Mouse (Mus musculus): ENCODE results near the gene Retn.
A peak's percentile ranks its signal among the peaks of the same experiment; 100 is the strongest.

The Retn gene

DNA sequence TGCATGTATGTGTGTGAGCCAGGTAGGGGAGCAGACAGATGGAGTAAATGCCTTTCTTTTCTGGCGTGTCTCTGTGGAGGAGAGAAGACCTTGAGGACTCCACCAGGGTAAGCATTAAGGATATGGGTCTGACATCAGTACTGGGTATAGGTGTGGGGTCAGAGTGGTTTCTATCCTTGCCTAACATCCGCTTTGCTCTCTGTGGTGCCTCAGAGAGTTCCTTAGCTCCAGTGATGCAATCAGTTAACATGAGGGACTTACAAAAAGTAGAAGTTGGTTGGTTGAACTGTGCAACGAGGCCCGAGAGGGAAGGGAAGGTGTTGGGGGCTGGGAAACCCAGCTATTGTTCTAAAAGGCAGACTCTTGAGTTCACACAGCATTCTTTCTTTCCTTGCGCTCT is 8.8 kb downstream of the Retn start:
- no peak for DNase-seq (ENCODE audit: low read depth)

DNA sequence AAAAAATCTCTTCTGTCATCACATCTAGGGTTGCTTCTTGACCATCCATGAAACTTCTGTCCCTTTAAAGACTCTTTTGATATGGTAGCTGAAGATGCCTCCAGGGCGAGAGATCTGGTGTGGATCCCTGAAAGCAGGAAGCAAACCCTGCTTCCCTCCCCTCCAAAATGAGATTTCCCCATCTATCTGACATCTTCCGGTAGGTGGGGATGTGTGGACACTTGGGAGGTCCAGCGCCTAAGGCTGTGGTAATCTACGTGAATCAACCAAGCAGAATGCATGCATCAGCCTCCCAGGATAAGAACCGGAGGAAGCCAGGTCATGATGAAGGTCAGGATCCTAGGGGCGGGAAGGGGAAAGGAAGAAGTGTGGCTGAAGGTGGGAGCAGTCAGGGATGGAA is 9.9 kb downstream of the Retn start, which contains the start of gene Mcemp1:
Mcemp1 (plus strand) TSS at position 248 of the 400 bp plus-strand sequence.
- no peak for DNase-seq (ENCODE audit: low read depth)

DNA sequence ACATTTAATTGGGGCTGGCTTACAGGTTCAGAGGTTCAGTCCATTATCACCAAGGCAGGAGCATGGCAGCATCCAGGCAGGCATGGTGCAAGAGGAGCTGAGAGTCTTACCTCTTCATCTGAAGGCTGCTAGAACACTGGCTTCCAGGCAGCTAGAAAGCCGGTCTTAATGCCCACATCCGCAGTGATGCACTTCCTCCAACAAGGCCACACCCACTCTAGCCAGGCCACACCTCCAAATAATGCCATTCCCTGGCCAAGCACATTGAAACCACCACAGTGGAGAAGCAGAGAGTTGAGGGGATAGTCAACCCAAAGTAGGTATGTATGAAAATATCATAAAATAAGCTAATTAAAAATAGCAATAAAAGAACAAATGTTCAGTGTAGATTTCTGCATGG is 14.8 kb downstream of the Retn start:
- DNase-seq (ENCODE audit: low read depth): no peak

DNA sequence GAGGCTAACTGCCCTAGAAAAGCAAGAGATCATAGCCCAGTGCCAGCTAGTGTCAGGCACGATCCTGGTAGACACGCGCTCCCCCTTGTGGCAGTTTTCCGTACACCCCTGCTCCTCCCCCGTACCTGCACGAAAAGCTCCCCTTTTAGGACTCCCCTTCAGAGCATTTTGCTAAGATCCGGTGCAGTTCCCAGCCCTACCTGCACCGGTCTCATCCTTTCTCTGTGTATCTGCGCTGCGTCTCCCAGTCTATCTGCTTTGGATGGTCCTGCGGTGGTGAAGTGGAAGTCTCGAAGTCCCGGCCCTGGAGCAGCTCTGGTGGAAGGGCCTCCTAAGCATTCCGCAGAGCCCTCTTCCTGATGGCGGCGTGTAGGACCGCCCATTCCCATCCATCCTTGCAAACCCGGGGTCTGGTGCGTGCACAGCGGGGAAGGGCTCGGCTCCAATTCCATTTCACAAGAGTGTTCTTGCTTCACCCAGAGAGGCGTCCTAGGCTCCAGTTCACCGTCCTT is 16.5 kb downstream of the Retn start, which contains the start of gene Fcor:
Fcor (minus strand) TSS at position 383 of the 512 bp plus-strand sequence.
- DNase-seq (ENCODE audit: low read depth): peak; percentile 61

DNA sequence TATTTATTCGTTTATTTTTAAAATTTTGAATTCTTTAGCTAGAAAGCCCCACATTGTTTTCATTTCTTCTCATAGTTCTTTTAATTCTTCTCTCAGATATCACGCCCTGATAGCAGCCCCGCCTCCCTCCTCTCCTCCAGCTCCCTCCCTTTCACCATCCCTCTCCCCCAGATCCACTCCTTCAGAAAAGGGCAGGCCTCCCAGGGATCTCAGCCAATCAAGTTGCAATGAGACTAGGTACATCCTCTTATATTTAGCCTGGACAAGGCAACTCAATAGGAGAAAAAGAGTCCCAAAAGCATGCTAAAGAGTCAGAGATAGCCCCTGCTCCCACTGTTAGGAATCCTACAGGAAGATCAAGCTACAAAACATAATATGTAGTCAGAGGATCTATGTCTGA is 19.1 kb downstream of the Retn start:
- DNase-seq (ENCODE audit: low read depth): no peak

DNA sequence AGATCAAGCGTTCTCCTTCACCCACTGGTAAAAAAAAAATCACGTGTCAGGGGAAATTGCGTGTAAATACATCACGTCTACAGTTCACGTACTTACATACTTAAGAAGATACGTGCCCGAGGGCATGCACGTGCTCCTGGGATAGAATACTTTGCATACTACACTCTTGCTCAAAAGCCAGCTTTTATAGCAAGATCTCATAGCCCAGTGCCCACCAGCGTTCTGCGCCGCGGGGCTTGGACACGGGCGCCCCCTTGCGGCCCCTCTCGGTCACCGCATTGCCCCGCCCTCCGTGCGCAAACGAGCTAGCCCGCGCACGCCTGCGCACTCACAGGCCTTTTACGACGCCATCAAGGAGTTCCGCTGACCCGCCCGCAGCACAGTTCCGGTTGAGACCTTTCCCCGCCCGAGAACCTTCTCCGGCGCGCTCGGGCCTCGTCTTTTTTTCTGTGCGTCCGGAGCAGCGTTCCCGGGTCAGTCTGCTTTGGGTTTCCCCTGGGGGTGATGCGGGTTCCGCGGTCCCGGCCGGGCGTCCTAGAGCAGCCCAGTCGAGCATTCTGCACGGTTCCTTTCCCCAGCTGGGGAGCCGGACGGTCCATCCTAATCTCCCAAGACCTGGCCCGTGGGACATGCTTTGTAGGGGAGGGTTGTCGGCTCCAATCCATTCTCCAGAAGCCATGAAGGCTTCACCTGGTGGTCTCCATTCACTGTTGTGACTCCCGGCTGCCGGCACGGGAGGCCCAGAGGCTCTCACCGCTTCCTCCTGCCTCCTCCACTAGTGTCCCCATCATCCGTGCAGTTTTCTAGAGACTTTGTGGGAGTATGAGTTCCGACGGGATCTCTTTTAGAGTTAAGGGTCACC is 20.8 kb downstream of the Retn start, which contains the start of gene Trappc5:
Trappc5 (plus strand) TSS at position 169 of the 862 bp plus-strand sequence.
- DNase-seq (ENCODE audit: low read depth): peak; percentile 83

DNA sequence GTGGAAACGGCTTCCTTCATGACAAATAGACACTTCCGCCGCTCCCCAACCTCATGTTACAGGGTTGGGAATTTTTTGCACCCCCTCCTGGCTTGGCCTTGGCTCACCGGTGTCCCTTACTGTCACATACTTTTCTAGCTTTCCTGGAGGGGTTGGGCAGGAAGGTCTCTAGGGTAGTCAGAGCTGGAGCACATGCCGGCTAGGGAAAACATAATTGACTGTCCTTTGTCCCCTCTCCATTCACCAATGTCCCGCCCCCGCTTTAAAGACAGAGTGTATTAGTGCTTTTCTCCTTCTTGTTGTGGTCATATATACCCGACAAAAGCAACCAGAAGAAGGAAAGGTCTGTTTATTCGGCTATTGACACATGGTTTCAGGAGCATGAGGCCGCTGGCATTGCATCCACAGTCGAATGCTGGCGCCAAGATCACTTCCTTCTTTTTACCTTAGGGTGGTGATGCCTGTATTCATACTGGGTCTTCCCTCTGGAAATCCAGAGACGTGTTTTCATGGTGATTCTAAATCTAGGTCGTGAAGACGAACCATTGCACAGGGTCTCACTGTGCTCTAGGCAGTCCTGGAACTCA is 21.5 kb downstream of the Retn start:
- no peak for DNase-seq (ENCODE audit: low read depth)

DNA sequence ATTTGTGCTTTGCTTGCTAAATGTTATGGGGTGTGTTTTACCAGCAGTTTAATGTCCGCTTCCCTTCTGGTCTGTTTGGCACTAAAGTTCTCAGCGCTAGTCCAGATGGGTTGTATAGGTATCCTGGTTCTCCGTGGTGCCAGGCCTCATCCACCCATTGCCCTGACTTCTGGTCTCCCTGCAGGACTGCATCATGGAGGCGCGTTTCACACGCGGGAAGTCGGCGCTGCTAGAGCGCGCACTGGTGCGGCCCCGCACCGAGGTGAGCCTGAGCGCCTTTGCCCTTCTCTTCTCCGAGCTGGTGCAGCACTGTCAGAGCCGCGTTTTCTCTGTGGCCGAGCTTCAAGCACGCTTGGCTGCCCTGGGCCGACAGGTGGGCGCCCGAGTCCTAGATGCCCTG is 23.3 kb downstream of the Retn start:
- DNase-seq (ENCODE audit: low read depth): no peak

DNA sequence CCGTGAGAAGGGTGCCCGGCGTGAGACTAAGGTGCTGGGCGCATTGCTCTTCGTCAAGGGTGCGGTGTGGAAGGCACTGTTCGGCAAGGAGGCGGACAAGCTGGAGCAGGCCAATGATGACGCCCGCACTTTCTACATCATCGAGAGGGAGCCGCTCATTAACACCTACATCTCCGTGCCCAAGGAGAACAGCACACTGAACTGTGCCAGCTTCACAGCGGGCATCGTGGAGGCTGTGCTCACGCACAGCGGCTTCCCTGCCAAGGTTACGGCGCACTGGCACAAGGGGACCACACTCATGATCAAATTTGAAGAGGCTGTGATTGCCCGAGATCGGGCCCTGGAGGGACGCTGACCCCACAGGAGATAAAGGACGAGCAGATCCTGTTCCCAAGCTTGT is 23.7 kb downstream of the Retn start:
- no peak for DNase-seq (ENCODE audit: low read depth)

DNA sequence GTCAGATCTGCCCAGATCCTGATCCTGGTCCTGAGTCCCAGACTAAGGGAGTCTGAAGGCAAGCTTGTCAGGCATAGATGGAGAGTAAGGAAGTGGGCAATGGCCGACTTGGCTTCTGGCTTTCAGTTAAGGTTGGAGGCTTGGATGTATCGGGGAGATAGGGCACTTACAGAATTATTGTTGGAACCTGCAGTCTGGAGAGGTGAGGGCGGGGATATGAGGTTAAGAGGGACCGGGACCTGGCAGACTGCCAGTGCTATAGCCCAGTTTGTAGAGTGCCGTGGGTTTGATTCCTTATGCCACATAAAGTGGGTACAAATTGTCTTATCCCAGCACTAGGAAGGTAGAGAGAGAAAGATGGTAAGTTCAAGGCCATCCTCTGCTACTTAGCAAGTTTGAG is 24.1 kb downstream of the Retn start:
- DNase-seq (ENCODE audit: low read depth): no peak

DNA sequence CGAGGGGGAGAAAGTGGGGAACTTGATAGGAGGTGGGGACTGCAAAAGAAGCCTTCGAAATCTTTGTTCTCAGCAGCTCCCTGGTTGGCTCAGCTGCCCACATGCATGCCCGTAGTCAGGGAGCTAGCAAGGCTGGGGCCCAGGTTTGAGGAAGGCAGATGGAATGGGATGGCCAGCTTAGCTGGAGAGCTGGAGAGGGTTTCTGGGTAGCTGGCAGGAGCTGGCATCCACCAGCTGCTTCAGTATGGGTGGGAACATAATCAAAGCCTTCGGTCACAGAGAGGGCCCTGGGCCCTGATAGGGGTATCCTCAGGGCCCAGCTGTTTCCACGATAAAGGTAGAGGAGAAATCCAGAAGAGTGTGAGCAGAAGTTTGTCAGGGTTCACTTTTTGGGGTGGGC is 26.9 kb downstream of the Retn start:
- DNase-seq (ENCODE audit: low read depth): no peak

DNA sequence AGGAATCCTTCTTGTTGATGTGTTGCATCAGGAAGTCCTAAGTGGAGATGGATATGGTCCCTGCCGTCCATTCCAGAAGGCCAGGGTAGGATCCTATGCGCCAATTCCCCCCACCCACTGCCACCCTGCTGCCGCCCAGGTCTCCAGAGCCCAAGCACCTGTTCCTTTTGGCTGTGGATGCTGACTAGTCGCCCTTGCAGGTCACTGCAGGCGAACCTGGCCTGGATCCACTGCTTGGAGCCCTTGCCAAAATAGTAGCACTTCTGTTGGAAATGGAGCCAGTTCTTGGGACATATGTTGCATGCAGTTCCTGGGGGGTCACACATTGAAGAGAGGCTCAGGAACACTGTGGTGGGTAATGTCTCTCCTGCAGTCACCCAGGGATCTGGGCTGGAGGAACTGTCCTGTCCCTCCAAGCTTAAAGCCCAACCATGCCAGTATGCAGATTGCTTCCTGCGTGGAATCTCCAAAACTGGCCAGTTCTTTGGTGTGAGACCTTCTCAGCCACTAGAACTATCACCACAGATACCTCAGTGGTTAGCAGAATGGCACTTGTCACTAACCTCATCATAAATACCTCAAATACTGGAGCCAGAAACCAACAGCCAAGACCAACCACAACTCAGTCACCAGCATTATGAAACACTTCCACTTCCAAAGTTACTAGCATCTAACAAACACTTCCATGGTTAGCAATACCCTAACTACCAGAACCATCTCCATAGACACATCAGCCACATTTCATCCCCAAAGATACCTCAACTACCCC is 28.0 kb downstream of the Retn start:
- no peak for DNase-seq (ENCODE audit: low read depth)

DNA sequence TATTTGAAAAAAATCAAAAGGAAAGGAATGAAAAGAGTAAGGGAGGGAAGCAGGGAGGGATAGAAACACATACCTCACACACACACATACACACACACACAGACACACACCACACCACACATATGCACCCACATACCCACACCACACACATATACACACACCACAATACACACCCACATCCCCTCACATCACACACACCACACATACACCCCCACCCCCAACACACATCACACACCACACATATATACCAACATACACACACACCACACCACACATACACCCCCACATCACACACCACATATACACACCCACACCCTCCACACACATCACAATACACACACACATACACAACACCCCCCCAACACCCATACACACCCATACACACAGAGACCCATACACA is 29.0 kb downstream of the Retn start:
- no peak for DNase-seq (ENCODE audit: low read depth)

DNA sequence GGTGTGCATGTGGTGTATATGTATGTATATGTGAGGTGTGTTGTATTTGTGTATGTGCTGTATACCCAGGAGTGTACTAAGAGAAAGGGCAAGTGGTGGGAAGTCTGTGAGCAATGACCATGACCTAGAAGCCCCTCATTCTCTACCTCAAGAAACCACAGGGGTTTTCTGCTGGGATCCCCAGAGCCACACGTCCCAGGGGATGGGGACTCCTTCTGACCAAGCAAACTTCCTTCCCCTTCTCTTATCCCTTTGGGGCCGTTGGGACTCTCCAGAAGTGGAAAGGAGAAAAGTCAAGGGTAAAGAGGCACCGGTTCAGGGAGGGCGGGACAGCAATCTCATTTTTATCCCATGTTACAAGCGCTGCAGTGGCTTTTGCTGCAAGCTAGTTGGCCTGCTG is 29.9 kb downstream of the Retn start:
- no peak for DNase-seq (ENCODE audit: low read depth)

DNA sequence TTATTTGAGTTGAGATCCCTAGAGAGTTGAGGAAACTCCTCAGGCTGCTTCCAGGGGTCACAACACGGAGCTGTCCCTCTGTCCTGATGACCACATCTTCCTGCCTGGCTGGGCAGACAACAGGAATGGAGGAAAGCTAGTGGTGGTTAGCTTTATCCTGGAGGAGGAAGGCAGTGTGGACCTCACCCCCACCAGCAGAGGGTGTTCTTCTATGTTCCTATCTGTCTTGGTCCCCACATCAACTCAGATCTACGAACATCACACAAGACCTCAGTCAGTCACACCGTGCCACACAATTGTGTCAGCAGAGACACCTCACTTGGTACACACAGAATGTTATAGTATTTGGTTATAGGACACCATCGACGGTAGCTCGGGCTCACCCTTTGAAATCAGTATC is 32.0 kb downstream of the Retn start:
- DNase-seq (ENCODE audit: low read depth): no peak

DNA sequence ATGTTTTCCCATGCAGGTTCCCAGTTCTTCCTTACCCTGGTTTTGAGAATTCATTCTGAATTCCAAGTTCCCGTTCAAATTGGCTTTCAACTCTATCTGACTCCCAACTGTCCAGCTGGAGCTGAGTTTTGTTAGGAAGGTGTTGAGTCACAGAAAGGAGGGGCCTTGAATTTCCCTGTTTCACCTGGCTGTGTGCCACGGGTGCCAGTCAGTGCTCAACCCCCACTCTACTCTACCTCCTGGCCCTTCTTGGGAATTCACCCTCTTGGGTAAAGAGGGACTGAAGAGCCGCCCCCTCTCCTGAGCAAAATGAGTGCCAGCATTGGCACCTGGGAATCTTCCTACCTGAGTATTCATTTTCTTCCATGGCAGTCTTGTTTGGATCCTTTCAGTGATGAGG is 35.2 kb downstream of the Retn start:
- DNase-seq (ENCODE audit: low read depth): no peak

DNA sequence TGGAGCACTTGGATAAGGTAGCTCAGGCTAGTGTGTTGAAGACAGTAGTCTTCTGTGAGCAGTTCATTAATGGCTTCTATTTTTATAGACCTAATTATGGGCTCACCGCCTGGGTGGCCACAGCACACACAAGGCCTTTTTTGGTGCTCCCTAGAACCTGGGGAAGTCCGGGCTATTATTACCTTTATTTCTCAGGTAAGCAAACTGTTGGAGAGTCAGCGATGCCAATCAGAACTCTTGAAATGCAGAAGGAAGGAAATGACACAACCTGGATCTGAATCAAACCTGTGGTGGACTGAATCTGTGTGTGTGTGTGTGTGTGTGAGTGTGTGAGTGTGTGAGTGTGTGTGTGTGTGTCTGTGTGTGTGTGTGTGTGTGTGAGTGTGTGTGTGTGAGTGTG is 38.6 kb downstream of the Retn start, which contains the start of gene Fcer2a:
Fcer2a (minus strand) TSS at position 55 of the 400 bp plus-strand sequence.
- DNase-seq (ENCODE audit: low read depth): no peak

DNA sequence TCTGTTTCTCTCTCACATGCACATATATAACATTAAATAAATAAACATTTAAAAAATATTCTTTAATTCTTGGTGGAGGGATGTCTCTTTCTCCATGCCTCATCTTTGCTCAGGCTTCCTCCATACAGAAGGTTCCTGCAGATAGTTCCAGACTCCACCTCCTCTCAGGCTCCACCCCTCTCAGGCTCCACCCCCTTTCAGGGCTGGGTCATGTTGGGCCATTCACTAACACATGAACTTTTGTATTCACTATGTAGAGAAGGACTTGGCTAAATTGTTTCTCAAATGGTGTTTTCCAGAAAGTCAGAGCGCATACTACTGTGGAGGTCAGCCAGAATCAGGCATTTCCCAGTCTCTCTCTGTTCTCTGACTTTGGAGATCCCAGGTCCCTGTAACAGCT is 45.9 kb downstream of the Retn start:
- no peak for DNase-seq (ENCODE audit: low read depth)

DNA sequence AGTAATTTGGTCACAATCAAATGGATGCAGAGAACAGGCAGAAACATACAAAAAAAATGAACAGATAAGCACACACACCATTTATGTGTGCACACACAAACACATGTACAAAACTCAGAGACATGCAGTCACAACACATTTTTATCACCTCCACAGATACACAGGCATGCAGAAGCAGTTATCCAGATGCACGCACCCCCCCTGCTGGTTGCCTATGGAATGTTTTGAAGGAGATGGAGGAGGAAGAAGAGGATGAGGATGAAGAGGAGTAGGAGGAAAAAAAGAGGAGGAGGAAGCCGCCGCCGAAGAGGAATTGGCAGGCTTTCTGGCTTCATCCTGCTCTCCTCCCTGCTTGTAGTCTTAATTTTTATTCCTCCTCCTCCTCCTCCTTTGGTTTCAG is 50.1 kb downstream of the Retn start:
- DNase-seq (ENCODE audit: low read depth): no peak

DNA sequence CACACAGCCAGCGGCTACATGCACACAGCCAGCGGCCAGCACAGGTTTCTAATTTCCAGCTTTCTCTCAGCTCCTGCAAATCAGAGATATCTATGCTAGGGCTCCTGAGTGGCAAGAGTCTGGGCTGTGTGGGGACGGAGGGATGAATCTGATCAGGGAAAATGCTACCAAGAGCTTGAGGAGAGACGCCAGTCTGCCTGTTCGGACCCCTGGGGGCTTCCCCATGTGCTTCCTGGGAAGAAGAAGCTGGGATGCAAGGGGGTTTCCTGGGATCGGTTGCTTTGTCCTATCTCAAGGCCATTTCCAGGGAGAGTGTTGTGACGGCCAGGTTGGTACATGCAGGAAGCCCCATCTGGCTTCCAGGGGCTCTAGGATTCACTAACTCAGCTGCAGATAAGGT is 52.0 kb downstream of the Retn start:
- no peak for DNase-seq (ENCODE audit: low read depth)

All from c-Kit-positive CD71-positive TER-119-negative erythroid progenitor cells, embryonic 14.5 days (primary cell).